Mouse (Mus musculus) heart, postnatal 0 days (tissue): ENCODE measurements around the gene Zfp777. TPM values are rescaled to one million over a fixed set of nuclear protein-coding genes. Genes with fewer than 3 reads are reported as not detected.
A peak's percentile ranks its signal among the peaks of the same experiment; 100 is the strongest.

Experiments used
- ATAC-seq: fragments of 200-750 bp; cut with Nextera tagmentation; 2 replicates; pipeline ENCODE4 v1.8.0; 2017; ENCODE audit warnings: low read depth, moderate number of reproducible peaks, moderate library complexity; ENCODE audit not compliant: insufficient read depth
- DNase-seq: peaks from one replicate; pipeline ENCODE4 v3.0.0-alpha.2; 2016; ENCODE audit warnings: low spot score
- H3K27ac ChIP-seq: fragments of 300-500 bp; sonication (generic); 2 replicates; pipeline ENCODE4 v1.5.1; 2014; ENCODE audit warnings: low read depth, mild to moderate bottlenecking
- H3K27me3 ChIP-seq: fragments of 300-500 bp; sonication (generic); 2 replicates; pipeline ENCODE4 v1.6.1; 2014; ENCODE audit warnings: low read length, mixed read lengths; ENCODE audit not compliant: control insufficient read depth, insufficient read depth
- H3K36me3 ChIP-seq: fragments of 300-500 bp; sonication (generic); replicated peaks from 2 replicates; pipeline ENCODE4 v1.6.1; 2014; ENCODE audit warnings: low read length, mixed read lengths; ENCODE audit not compliant: control insufficient read depth, insufficient read depth
- H3K4me1 ChIP-seq: fragments of 300-500 bp; sonication (generic); 2 replicates; pipeline ENCODE4 v1.6.1; 2014; ENCODE audit warnings: antibody characterized with exemption; ENCODE audit not compliant: control insufficient read depth, insufficient read depth
- H3K4me2 ChIP-seq: fragments of 300-500 bp; sonication (generic); 2 replicates; pipeline ENCODE4 v1.6.1; 2014; ENCODE audit warnings: low read depth, mild to moderate bottlenecking, low read length, moderate library complexity
- H3K4me3 ChIP-seq: fragments of 300-500 bp; sonication (generic); 2 replicates; pipeline ENCODE4 v1.5.1; 2014; ENCODE audit warnings: low read depth, low read length
- H3K9ac ChIP-seq: fragments of 300-500 bp; sonication (generic); replicated peaks from 2 replicates; pipeline ENCODE4 v1.6.1; 2014; ENCODE audit warnings: low read depth, low read length, mixed read lengths
- H3K9me3 ChIP-seq: fragments of 300-500 bp; sonication (generic); replicated peaks from 2 replicates; pipeline ENCODE4 v1.6.1; 2016; ENCODE audit warnings: low read length; ENCODE audit not compliant: control insufficient read depth
- CTCF ChIP-seq: IDR thresholded peaks from 2 replicates; pipeline ENCODE4 v1.5.1; 2016; ENCODE audit warnings: antibody characterized with exemption, control low read depth, low read depth
- EP300 ChIP-seq: IDR thresholded peaks from 2 replicates; pipeline ENCODE4 v1.6.1; 2016; ENCODE audit warnings: antibody characterized with exemption, low read depth
- WGBS: fragments of 180-500 bp; shearing (Covaris S2); extraction: QIAGEN DNeasy Blood & Tissue Kit; methylation state at CpG from one replicate; pipeline ENCODE4 v1.1.7; 2014; 5-methylcytosine and 5-hydroxymethylcytosine counted together
- polyA plus RNA-seq: library from polyadenylated mRNA; unstranded; fragments of >200 nt; fragmentation: Nextera tagmentation; extraction: Ambion mirVana; gene quantifications from 2 replicates; pipeline ENCODE4 v1.2.1, GENCODE M21; 2015
- total RNA-seq: library from RNA; depleted of rRNA; stranded (reverse); fragments of >200 nt; gene quantifications from 2 replicates; pipeline ENCODE4 v1.2.3, GENCODE M21; 2014; ENCODE audit warnings: low replicate concordance

The Zfp777 gene
- total and polyA plus RNA-seq, 2 experiments from 2014 or later, result 2.4 to 9.6 TPM

- peaks cover 49% of the 10 kb centered on the region for H3K36me3 ChIP-seq
- WGBS, result 91% methylated on average over 6 of the region's 6 CpGs
- TF ChIP-seq EP300 (no peak), CTCF (no peak)
- H3K9ac ChIP-seq, result no peak overlapping the region
- H3K27me3 ChIP-seq, result no peaks in the 10 kb centered on the region
- ATAC-seq (no peak), DNase-seq (no peak)
- peaks cover 8% of the 10 kb centered on the region for H3K4me1 ChIP-seq
- H3K4me3 ChIP-seq, result no peak overlapping the region
- H3K9me3 ChIP-seq, result no peaks in the 10 kb centered on the region
- H3K27ac ChIP-seq, result no peak overlapping the region
- no peak overlapping the region for H3K4me2 ChIP-seq
Measured at GRCm38 (mm10) chr6:48083733-48084191, 35.1 kb upstream of the Zfp777 start.

GRCm38 (mm10) chr6:48081952-48082351 lies 33.2 kb upstream of the Zfp777 start:
- peaks cover 67% of the 10 kb centered on the region for H3K36me3 ChIP-seq
- no peaks in the 10 kb centered on the region for H3K27me3 ChIP-seq
- ATAC-seq, result no peak
- TF ChIP-seq CTCF (no peak), EP300 (no peak)
- H3K9me3 ChIP-seq, result no peaks in the 10 kb centered on the region
- DNase-seq, result no peak
- H3K4me3 ChIP-seq, result no peak overlapping the region
- H3K4me1 ChIP-seq, result peaks cover 8% of the 10 kb centered on the region
- WGBS, result 96% methylated on average over 3 of the region's 3 CpGs
- no peak overlapping the region for H3K9ac ChIP-seq
- no peak overlapping the region for H3K27ac ChIP-seq
- no peak overlapping the region for H3K4me2 ChIP-seq

- H3K9me3 ChIP-seq, result no peaks in the 10 kb centered on the region
- no peaks in the 10 kb centered on the region for H3K27me3 ChIP-seq
- peaks cover 75% of the 10 kb centered on the region for H3K36me3 ChIP-seq
- TF ChIP-seq EP300 (no peak), CTCF (no peak)
- no peak overlapping the region for H3K4me3 ChIP-seq
- peaks cover 8% of the 10 kb centered on the region for H3K4me1 ChIP-seq
- no peak overlapping the region for H3K4me2 ChIP-seq
- H3K27ac ChIP-seq, result no peak overlapping the region
- WGBS, result 93% methylated on average over 5 of the region's 5 CpGs
- no peak for ATAC-seq
- DNase-seq, result no peak
- H3K9ac ChIP-seq, result no peak overlapping the region
Measured at GRCm38 (mm10) chr6:48081021-48081420, 32.3 kb upstream of the Zfp777 start.

- TF ChIP-seq EP300, result no peak
- TF ChIP-seq CTCF, result no peak
- ATAC-seq (no peak), DNase-seq (no peak)
- no peak overlapping the region for H3K9ac ChIP-seq
- WGBS, result 70% methylated on average over 5 of the region's 5 CpGs
- peak overlapping the region; percentile 13; the same call in 1 of the 2 replicates for H3K4me2 ChIP-seq
- peak overlapping the region; percentile 2; the same call in 1 of the 2 replicates for H3K27ac ChIP-seq
- no peaks in the 10 kb centered on the region for H3K9me3 ChIP-seq
- no peaks in the 10 kb centered on the region for H3K4me1 ChIP-seq
- no peaks in the 10 kb centered on the region for H3K27me3 ChIP-seq
- H3K36me3 ChIP-seq, result peaks cover 56% of the 10 kb centered on the region
- H3K4me3 ChIP-seq, result no peak overlapping the region; the same call in 1 of the 2 replicates
Measured at GRCm38 (mm10) chr6:48073316-48073715, 24.6 kb upstream of the Zfp777 start.

- Histone ChIP-seq H3K4me2 (no peak overlapping the region), H3K9me3 (no peaks in the 10 kb centered on the region), H3K4me1 (no peaks in the 10 kb centered on the region), H3K36me3 (peaks cover 68% of the 10 kb centered on the region), H3K27ac (no peak overlapping the region), H3K9ac (no peak overlapping the region), H3K27me3 (no peaks in the 10 kb centered on the region), H3K4me3 (no peak overlapping the region)
- no peak for ATAC-seq
- no peak for DNase-seq
- TF ChIP-seq CTCF, result no peak
- TF ChIP-seq EP300, result no peak
- 92% methylated on average over 3 of the region's 3 CpGs for WGBS
Measured at GRCm38 (mm10) chr6:48067492-48067891, 18.8 kb upstream of the Zfp777 start.

- Histone ChIP-seq H3K9ac (no peak overlapping the region), H3K27me3 (no peaks in the 10 kb centered on the region), H3K4me2 (no peak overlapping the region), H3K9me3 (no peaks in the 10 kb centered on the region), H3K4me1 (no peaks in the 10 kb centered on the region), H3K4me3 (no peak overlapping the region), H3K36me3 (peaks cover 76% of the 10 kb centered on the region), H3K27ac (no peak overlapping the region)
- WGBS, result 90% methylated on average over 6 of the region's 6 CpGs
- no peak for DNase-seq
- no peak for TF ChIP-seq EP300
- no peak for TF ChIP-seq CTCF
- ATAC-seq, result no peak
Measured at GRCm38 (mm10) chr6:48065587-48066075, 16.9 kb upstream of the Zfp777 start.
